Mouse (Mus musculus): Measurements from ENCODE around the gene Tuba1c. TPM values are rescaled to one million over a fixed set of nuclear protein-coding genes. Genes with fewer than 3 reads are reported as not detected.
A peak's percentile ranks its signal among the peaks of the same experiment; 100 is the strongest.

Tuba1c gene
- total and polyA plus RNA-seq, 2 experiments from 2014 or later: 97.1 to 309 TPM

DNA sequence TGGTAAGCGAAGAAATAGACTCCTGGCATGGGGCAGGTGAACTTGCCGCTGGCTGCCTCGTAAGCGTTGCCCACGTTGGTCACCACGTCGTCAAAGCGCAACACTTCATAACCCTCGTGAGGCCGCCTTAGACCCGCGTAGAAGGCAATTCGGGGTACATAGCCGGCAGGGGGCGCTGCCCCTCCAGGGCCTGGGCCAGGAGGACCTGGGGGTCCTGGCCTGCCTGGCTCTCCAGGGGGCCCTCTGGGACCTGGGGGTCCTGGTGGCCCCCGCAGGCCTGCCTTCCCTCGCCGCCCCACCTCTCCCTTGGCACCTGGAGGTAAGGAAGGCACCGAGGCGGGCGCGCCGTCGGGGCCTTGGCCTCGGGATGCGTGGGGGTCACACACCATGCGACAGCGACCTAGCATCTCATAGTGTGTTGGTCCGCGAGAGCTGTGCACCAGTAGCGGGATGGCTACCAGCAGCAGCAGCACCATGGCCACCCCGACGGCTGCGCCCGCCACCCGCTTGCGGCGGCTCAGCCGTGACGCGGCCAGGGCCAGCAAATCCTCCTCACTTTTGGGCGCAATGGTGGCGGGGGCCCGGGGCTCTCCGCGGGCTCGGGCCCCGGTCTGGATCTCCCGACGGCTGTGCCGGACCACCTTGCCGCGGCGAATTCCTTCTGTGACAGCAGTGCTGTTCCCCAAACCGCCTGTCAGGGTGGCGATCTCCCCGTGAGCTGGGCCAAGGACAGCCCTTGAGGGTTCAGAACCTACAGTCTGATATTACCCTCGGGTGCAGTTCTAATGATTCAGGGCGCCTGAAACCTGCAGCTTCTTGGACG, 57.8 kb downstream of the Tuba1c start, which contains the start of gene C1ql4:
Gene C1ql4 (minus strand): TSS at position 565 of the 823 bp plus-strand sequence.
- no peak for DNase-seq (ENCODE audit: low spot score)
- TF ChIP-seq EP300 (IDR thresholded peaks at IDR 0.05; ENCODE audit: low read depth) (no peak), CTCF (IDR thresholded peaks at IDR 0.05; ENCODE audit: low read depth) (peak; percentile 40)
- Histone ChIP-seq H3K9ac (replicated peaks; ENCODE audit: low read depth, low read length) (no peak within 1 kb of the TSS), H3K27ac (ENCODE audit: low read depth) (no peak within 1 kb of the TSS), H3K4me1 (ENCODE audit: control insufficient read depth, insufficient read depth) (no peaks in the 10 kb centered on the region), H3K36me3 (replicated peaks; ENCODE audit: control insufficient read depth, insufficient read depth, low read length) (peaks cover 7% of the 10 kb centered on the region), H3K9me3 (replicated peaks; ENCODE audit: control insufficient read depth, low read length) (no peaks in the 10 kb centered on the region), H3K4me3 (ENCODE audit: low read depth, low read length) (peak within 1 kb of the TSS; percentile 35), H3K4me2 (ENCODE audit: low read depth, low read length) (peak within 1 kb of the TSS; percentile 47), H3K27me3 (ENCODE audit: control insufficient read depth, insufficient read depth, low read length) (peaks cover 87% of the 10 kb centered on the region)
- no peak for ATAC-seq (ENCODE audit: insufficient read depth, low read depth)
- WGBS: 9% methylated on average over 60 of the region's 60 CpGs

Small RNA genes within 50 kb of the gene (microRNA-seq; reads per million reads assigned to microRNA genes)
- gene Mir6960: 1.6 reads per million

Other genes starting within 250 kb of the Tuba1c start
- gene Wnt1, start 240.0 kb upstream of the Tuba1c start, total RNA-seq (2014; rRNA removed; ENCODE audit: low replicate concordance): not detected in 2 replicates
- gene Wnt1, start 240.0 kb upstream of the Tuba1c start, polyA plus RNA-seq (2015; fragmentation: Nextera tagmentation; extraction: Ambion mirVana): not detected in 2 replicates
- 1.4 and 1.9 TPM in 2 replicates for gene Ddn, start 220.4 kb upstream of the Tuba1c start, total RNA-seq (2014; rRNA removed; ENCODE audit: low replicate concordance)
- gene Ddn, start 220.4 kb upstream of the Tuba1c start, polyA plus RNA-seq (2015; fragmentation: Nextera tagmentation; extraction: Ambion mirVana): 0.11 TPM in 2 replicates
- 115 and 134 TPM in 2 replicates for gene Prkag1, start 198.4 kb upstream of the Tuba1c start, total RNA-seq (2014; rRNA removed; ENCODE audit: low replicate concordance)
- gene Prkag1, start 198.4 kb upstream of the Tuba1c start, polyA plus RNA-seq (2015; fragmentation: Nextera tagmentation; extraction: Ambion mirVana): 113 and 114 TPM in 2 replicates
- 31.6 and 34.4 TPM in 2 replicates for gene Kmt2d, start 158.7 kb upstream of the Tuba1c start, total RNA-seq (2014; rRNA removed; ENCODE audit: low replicate concordance)
- 5.5 and 6.0 TPM in 2 replicates for gene Kmt2d, start 158.7 kb upstream of the Tuba1c start, polyA plus RNA-seq (2015; fragmentation: Nextera tagmentation; extraction: Ambion mirVana)
- 7.5 and 12.6 TPM in 2 replicates for gene Rhebl1, start 135.4 kb upstream of the Tuba1c start, total RNA-seq (2014; rRNA removed; ENCODE audit: low replicate concordance)
- 4.0 and 4.1 TPM in 2 replicates for gene Rhebl1, start 135.4 kb upstream of the Tuba1c start, polyA plus RNA-seq (2015; fragmentation: Nextera tagmentation; extraction: Ambion mirVana)
- gene Dhh, start 131.4 kb upstream of the Tuba1c start, total RNA-seq (2014; rRNA removed; ENCODE audit: low replicate concordance): 4.4 and 4.8 TPM in 2 replicates
- 1.7 TPM in 2 replicates for gene Dhh, start 131.4 kb upstream of the Tuba1c start, polyA plus RNA-seq (2015; fragmentation: Nextera tagmentation; extraction: Ambion mirVana)
- 25.5 and 28.2 TPM in 2 replicates for gene Lmbr1l, start 111.7 kb upstream of the Tuba1c start, total RNA-seq (2014; rRNA removed; ENCODE audit: low replicate concordance)
- gene Lmbr1l, start 111.7 kb upstream of the Tuba1c start, polyA plus RNA-seq (2015; fragmentation: Nextera tagmentation; extraction: Ambion mirVana): 8.0 and 9.6 TPM in 2 replicates
- 2,330 and 2,912 TPM in 2 replicates for gene Tuba1b, start 95.3 kb upstream of the Tuba1c start, total RNA-seq (2014; rRNA removed; ENCODE audit: low replicate concordance)
- 608 and 611 TPM in 2 replicates for gene Tuba1b, start 95.3 kb upstream of the Tuba1c start, polyA plus RNA-seq (2015; fragmentation: Nextera tagmentation; extraction: Ambion mirVana)
- gene Gm49450, start 76.3 kb upstream of the Tuba1c start, total RNA-seq (2014; rRNA removed; ENCODE audit: low replicate concordance): 78.3 and 158 TPM in 2 replicates
- not detected in 2 replicates for gene Gm49450, start 76.3 kb upstream of the Tuba1c start, polyA plus RNA-seq (2015; fragmentation: Nextera tagmentation; extraction: Ambion mirVana)
- 1,016 and 1,136 TPM in 2 replicates for gene Tuba1a, start 76.2 kb upstream of the Tuba1c start, total RNA-seq (2014; rRNA removed; ENCODE audit: low replicate concordance)
- gene Tuba1a, start 76.2 kb upstream of the Tuba1c start, polyA plus RNA-seq (2015; fragmentation: Nextera tagmentation; extraction: Ambion mirVana): 404 and 408 TPM in 2 replicates
- gene Prph, start 25.3 kb downstream of the Tuba1c start, total RNA-seq (2014; rRNA removed; ENCODE audit: low replicate concordance): 2.0 TPM in 1 of 2 replicates, not detected in the other
- 0.07 and 0.84 TPM in 2 replicates for gene Prph, start 25.3 kb downstream of the Tuba1c start, polyA plus RNA-seq (2015; fragmentation: Nextera tagmentation; extraction: Ambion mirVana)
- gene Troap, start 44.7 kb downstream of the Tuba1c start, total RNA-seq (2014; rRNA removed; ENCODE audit: low replicate concordance): 16.2 and 19.1 TPM in 2 replicates
- gene Troap, start 44.7 kb downstream of the Tuba1c start, polyA plus RNA-seq (2015; fragmentation: Nextera tagmentation; extraction: Ambion mirVana): 7.0 and 8.1 TPM in 2 replicates
- gene C1ql4, start 57.9 kb downstream of the Tuba1c start, total RNA-seq (2014; rRNA removed; ENCODE audit: low replicate concordance): not detected in 2 replicates
- 0.20 TPM in 1 of 2 replicates, not detected in the other for gene C1ql4, start 57.9 kb downstream of the Tuba1c start, polyA plus RNA-seq (2015; fragmentation: Nextera tagmentation; extraction: Ambion mirVana)
- 2.3 TPM in 1 of 2 replicates, not detected in the other for gene Dnajc22, start 63.3 kb downstream of the Tuba1c start, total RNA-seq (2014; rRNA removed; ENCODE audit: low replicate concordance)
- gene Dnajc22, start 63.3 kb downstream of the Tuba1c start, polyA plus RNA-seq (2015; fragmentation: Nextera tagmentation; extraction: Ambion mirVana): 0.29 and 0.61 TPM in 2 replicates
- 17.6 and 22.5 TPM in 2 replicates for gene Spats2, start 96.0 kb downstream of the Tuba1c start, total RNA-seq (2014; rRNA removed; ENCODE audit: low replicate concordance)
- 15.0 and 16.1 TPM in 2 replicates for gene Spats2, start 96.0 kb downstream of the Tuba1c start, polyA plus RNA-seq (2015; fragmentation: Nextera tagmentation; extraction: Ambion mirVana)
- gene Kcnh3, start 195.0 kb downstream of the Tuba1c start, total RNA-seq (2014; rRNA removed; ENCODE audit: low replicate concordance): 0.19 and 2.0 TPM in 2 replicates
- 0.07 and 0.08 TPM in 2 replicates for gene Kcnh3, start 195.0 kb downstream of the Tuba1c start, polyA plus RNA-seq (2015; fragmentation: Nextera tagmentation; extraction: Ambion mirVana)
- 211 and 235 TPM in 2 replicates for gene Mcrs1, start 222.1 kb downstream of the Tuba1c start, total RNA-seq (2014; rRNA removed; ENCODE audit: low replicate concordance)
- gene Mcrs1, start 222.1 kb downstream of the Tuba1c start, polyA plus RNA-seq (2015; fragmentation: Nextera tagmentation; extraction: Ambion mirVana): 128 and 141 TPM in 2 replicates

Data from heart, postnatal 0 days (tissue).